Mouse (Mus musculus): ENCODE results near the gene Atp6ap1. TPM values are rescaled to one million over a fixed set of nuclear protein-coding genes. Genes with fewer than 3 reads are reported as not detected.

Atp6ap1 gene
- total RNA-seq (2021) = 100 to 1,000 TPM; 130 to 135 TPM

DNA sequence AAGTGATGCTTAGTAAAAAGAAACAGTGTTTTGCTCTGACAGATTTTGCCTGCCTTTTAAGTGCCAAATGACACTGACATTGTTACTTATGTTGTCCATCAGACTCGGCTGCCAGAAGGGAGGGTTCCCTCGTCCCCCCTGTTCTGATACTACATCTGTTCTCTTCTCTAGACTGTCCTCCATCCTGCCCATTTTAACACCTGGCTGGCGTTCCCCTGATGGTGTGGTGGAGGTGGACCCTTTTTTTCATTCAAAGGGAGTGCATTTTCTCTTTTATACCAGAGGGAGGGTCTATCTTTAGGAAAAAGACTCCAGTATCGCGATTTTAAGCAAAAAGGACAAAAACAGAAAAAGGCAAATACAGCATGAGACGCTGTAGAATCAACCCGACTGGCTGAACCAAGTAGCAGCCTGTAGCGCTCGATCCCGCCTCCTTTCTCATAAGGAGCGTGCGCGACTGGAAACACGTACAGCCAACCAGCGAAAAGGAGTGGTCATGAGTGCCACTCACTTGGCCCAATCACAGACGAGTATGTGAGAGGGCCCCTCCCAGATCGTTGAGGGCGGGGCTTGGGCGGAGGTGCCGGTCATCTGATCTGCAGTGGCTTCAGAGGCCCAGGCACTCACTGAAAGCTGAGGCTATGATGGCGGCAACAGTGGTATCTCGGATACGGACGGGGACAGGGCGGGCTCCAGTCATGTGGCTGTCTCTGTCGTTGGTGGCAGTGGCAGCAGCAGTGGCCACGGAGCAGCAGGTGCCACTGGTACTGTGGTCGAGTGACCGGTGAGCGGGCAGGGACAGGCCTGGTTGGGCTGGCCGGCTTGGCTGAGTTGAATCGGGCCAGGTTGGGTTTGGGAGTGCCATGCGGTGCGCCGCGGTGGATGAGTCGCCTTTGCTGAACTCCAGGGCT, at the start of gene Atp6ap1:
TSS of gene Atp6ap1 (plus strand) at position 560 of the 911 bp plus-strand sequence.
- peak; percentile 87 to 94 for DNase-seq
- intact Hi-C loops (cut with DNase I) = no loop called here

DNA sequence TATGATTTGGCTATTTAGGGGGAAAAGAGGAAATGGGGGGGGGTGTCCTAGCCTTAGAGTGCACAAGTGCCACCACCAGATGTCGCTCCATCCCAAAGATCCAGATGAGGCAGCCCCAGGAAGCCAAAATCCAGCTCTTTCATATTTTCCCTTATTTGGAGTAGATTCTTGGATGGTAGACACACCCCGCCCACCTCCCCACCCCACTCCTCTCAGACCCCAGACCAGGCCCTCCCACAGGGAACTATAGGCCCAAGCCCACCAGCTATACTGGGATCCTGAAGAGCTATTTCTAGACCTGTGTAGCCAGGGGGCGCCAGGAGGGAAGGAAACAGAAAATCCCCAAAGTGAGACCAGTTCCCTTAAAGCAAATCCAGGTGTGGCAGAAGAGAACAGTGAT, 48.2 kb upstream of the Atp6ap1 start:
- DNase-seq = peak; percentile 67 to 73
- intact Hi-C loops (cut with DNase I) = loop anchor here (1.0 to 5.0 kb wide), 3 partner anchors 104 to 165 kb away; partner anchors contain the start of gene Lage3

- intact Hi-C loops (cut with DNase I) = loop anchor here (5.0 kb wide), 2 partner anchors 103 to 132 kb away; partner anchors contain the start of gene Lage3
- peak; percentile 62 to 74 for DNase-seq
These were observed 47.3 kb upstream of the Atp6ap1 start, which contains the start of gene Flna for GRCm38 (mm10) chrX:74249615-74250014. Gene Flna (minus strand): TSS chrX:74249820.

GRCm38 (mm10) chrX:74254153-74254887, 42.6 kb upstream of the Atp6ap1 start, which contains the start of gene Emd:
Gene Emd (plus strand): TSS chrX:74254687.
- DNase-seq = peak; percentile 82
- intact Hi-C loops (cut with DNase I) = loop anchor here (2.0 kb wide), 1 partner anchor 14 kb away; no protein-coding TSS in a partner anchor

DNA sequence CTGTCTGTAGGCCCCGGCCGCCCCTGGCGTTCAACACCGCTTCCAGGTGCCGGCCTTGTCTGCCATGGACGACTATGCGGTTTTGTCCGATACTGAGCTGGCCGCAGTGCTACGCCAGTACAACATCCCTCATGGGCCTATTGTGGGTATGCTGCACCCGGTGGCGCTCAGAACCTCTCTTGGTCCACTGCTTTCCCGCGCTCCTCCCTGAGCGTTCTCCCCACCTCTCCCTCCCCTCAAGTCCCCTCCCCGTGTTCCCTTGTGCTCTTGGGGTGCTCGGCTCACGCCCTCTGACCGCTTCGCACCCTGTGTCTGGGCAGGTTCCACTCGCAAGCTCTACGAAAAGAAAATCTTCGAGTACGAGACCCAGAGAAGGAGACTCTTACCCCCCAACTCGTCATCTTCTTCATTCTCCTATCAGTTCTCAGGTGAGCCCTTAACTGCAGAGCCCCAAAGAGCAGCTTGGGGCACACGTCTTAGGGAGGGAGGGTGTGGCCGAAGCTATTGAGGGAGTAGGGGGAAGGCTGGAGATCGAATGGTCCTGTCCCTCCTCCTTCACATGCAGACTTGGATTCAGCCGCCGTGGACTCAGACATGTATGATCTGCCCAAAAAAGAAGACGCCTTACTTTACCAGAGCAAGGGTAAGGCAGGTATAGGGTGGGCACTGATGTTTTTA, 41.9 kb upstream of the Atp6ap1 start:
- DNase-seq = no peak
- intact Hi-C loops (cut with DNase I) = loop anchor here (2.0 kb wide), 1 partner anchor 14 kb away; no protein-coding TSS in a partner anchor

GRCm38 (mm10) chrX:74257746-74258145, 39.2 kb upstream of the Atp6ap1 start:
- no peak for DNase-seq
- intact Hi-C loops (cut with DNase I) = no loop called here

DNA sequence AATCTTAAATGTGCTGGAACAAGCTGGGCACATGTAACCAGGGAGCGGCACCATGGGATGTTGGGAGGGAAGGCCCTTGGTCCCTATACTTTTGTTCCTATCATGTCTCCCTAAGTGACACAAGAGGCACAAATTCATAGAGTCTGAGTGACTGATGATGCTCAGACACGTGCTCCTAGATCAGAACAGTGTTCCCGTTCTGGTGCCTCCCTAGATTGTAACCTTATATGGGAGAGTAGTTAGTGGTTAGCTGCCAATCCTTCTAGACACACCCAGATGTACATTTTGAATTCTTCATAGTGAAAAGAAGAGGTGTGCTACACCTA, 27.2 kb upstream of the Atp6ap1 start:
- DNase-seq = no peak
- intact Hi-C loops (cut with DNase I) = loop anchor here (2.0 kb wide), 1 partner anchor 15 kb away; the partner anchor contains the start of gene Emd

GRCm38 (mm10) chrX:74270062-74270901, 26.6 kb upstream of the Atp6ap1 start, which contains the start of gene Rpl10:
Gene Rpl10 (plus strand): TSS chrX:74270812.
- DNase-seq = peak; percentile 83 to 87
- intact Hi-C loops (cut with DNase I) = no loop called here

- intact Hi-C loops (cut with DNase I) = no loop called here
These were observed 25.9 kb upstream of the Atp6ap1 start for GRCm38 (mm10) chrX:74270902-74271551.

DNA sequence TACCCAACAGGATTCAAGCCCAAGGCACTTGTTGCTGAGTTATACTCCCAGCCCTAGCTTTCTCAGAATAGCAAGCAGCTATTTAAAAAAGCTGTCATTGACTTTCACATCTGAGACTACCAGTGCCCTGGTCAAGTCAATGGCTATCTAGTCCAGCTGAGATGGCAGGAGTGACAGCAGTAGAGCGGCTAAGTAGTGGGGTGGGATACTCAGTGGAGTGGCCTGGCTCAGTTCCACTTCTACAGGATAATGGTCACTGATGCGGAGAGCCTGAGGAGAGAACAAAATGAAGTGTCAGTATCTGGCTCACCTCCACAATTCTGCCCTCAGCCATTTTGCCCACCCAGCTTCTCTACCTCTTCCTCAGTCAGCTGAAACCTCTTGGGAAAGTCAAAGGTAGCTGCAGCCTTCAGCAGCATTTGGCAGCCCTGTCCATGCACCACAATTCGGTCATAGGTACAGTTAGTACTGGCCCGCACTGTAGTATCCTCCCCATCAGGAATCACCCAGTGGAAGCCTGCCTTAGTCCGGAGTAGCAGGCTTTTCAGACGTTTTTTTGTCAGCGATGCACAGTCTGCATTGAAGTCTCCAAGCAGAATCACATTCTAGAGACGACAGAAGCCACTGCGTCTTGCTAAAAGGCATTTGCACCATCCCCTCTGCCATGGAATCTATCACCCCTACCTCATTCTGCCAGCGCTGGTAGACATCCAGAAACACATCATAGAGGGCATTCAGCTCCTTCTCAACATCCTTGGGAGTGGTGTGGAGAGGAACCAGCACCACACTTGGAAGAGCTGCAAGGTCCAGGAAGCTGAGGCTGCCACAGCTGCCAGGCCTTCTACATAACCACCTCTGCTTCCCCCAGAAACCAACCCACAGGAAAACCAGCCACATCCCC, 23.2 kb upstream of the Atp6ap1 start:
- intact Hi-C loops (cut with DNase I) = no loop called here

More at GRCm38 (mm10) chrX:74270902-74271551, 25.9 kb upstream of the Atp6ap1 start:
- peak; percentile 14 to 25 for DNase-seq

DNA sequence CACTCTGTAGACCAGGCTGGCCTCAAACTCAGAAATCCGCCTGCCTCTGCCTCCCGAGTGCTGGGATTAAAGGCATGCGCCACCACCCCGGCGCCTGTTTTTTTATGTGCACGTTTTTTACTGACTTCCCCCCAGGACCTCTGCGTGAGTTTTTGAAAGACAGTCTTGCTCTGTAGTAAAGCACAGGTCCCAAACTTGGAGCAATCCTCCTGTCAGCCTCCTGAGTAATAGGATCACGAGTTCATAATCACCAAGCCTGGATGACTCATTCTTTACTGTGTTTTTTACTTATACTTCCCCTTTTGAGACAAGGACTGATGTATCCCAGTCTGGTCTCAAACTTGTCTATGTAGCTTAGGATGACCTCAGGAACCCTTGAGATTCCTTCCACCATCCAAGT, 19.0 kb upstream of the Atp6ap1 start:
- intact Hi-C loops (cut with DNase I) = no loop called here

More for the DNA sequence above, 23.2 kb upstream of the Atp6ap1 start:
- DNase-seq = no peak

GRCm38 (mm10) chrX:74281041-74281731, 15.7 kb upstream of the Atp6ap1 start:
- DNase-seq = no peak
- intact Hi-C loops (cut with DNase I) = no loop called here

More for the DNA sequence above, 19.0 kb upstream of the Atp6ap1 start:
- DNase-seq = no peak

GRCm38 (mm10) chrX:74281732-74282394, 15.0 kb upstream of the Atp6ap1 start, which contains the start of the genes Taz and Dnase1l1:
Gene Taz (plus strand): TSS chrX:74281912.
Gene Dnase1l1 (minus strand): TSS chrX:74282337.
- DNase-seq = peak; percentile 72 to 73
- intact Hi-C loops (cut with DNase I) = no loop called here

GRCm38 (mm10) chrX:74282395-74283091, 14.4 kb upstream of the Atp6ap1 start:
- DNase-seq = peak; percentile 79 to 82
- intact Hi-C loops (cut with DNase I) = no loop called here

- intact Hi-C loops (cut with DNase I) = no loop called here
- no peak for DNase-seq
These were observed 13.8 kb upstream of the Atp6ap1 start for GRCm38 (mm10) chrX:74283092-74283437.

- intact Hi-C loops (cut with DNase I) = no loop called here
- no peak for DNase-seq
These were observed 3.5 kb upstream of the Atp6ap1 start for GRCm38 (mm10) chrX:74293431-74293830.
